Mouse (Mus musculus) kidney, embryonic 16.5 days (tissue): ENCODE data around the gene Trpc4ap. TPM values are rescaled to one million over a fixed set of nuclear protein-coding genes. Genes with fewer than 3 reads are reported as not detected.

Experiments used
- ATAC-seq: fragments of 200-750 bp; cut with Nextera tagmentation; 2 replicates; pipeline ENCODE4 v1.8.0; 2017; ENCODE audit warnings: moderate TSS enrichment; ENCODE audit not compliant: low FRiP score, low TSS enrichment
- H3K27ac ChIP-seq: fragments of 300-500 bp; sonication (generic); 2 replicates; pipeline ENCODE4 v1.5.1; 2014; ENCODE audit warnings: low read length
- H3K27me3 ChIP-seq: fragments of 300-500 bp; sonication (generic); 2 replicates; pipeline ENCODE4 v1.6.1; 2014; ENCODE audit warnings: low read length, control low read depth, mixed read lengths; ENCODE audit not compliant: insufficient read depth
- H3K36me3 ChIP-seq: fragments of 300-500 bp; sonication (generic); 2 replicates; pipeline ENCODE4 v1.6.1; 2014; ENCODE audit warnings: low read length, control low read depth, mixed read lengths; ENCODE audit not compliant: insufficient read depth
- H3K4me1 ChIP-seq: fragments of 300-500 bp; sonication (generic); 2 replicates; pipeline ENCODE4 v1.6.1; 2014; ENCODE audit warnings: low read length, control low read depth, mixed read lengths; ENCODE audit not compliant: insufficient read depth
- H3K4me2 ChIP-seq: fragments of 300-500 bp; sonication (generic); replicated peaks from 2 replicates; pipeline ENCODE4 v1.6.1; 2014; ENCODE audit warnings: low read depth, low read length
- H3K4me3 ChIP-seq: fragments of 300-500 bp; sonication (generic); 2 replicates; pipeline ENCODE4 v1.5.1; 2014; ENCODE audit warnings: mild to moderate bottlenecking, low read length
- H3K9ac ChIP-seq: fragments of 300-500 bp; sonication (generic); replicated peaks from 2 replicates; pipeline ENCODE4 v1.6.1; 2014; ENCODE audit warnings: low read length
- H3K9me3 ChIP-seq: fragments of 300-500 bp; sonication (generic); 2 replicates; pipeline ENCODE4 v1.6.1; 2016; ENCODE audit warnings: low read length, control low read depth
- WGBS: fragments of 180-500 bp; shearing (Covaris S2); extraction: QIAGEN DNeasy Blood & Tissue Kit; methylation state at CpG from one replicate; pipeline ENCODE4 v1.1.7; 2014; 5-methylcytosine and 5-hydroxymethylcytosine counted together
- polyA plus RNA-seq: library from polyadenylated mRNA; unstranded; fragments of >200 nt; fragmentation: Nextera tagmentation; extraction: Ambion mirVana; gene quantifications from 2 replicates; pipeline ENCODE4 v1.2.1, GENCODE M21; 2015

Trpc4ap gene
- polyA plus RNA-seq, 1 experiment from 2014 or later, result 135 TPM

DNA sequence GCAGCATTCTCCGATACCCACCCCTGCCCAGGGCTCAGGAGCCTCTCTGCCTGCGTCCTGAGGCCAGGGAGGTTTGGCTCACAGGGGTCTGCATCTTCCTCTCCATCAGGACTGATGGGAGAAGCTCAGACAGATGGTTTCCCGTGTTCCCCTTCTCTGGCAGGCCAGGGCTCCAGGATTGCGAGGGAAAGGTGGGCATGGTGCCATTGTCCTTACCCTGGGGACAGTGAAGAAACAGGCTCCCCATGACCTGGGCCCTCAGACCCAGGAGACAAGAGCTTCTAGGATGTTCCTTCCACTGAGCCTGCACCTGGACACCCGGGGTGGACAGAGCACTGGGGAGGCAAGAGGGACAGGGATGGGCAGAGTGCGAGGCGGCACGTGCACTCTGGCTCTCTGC lies 57.6 kb downstream of the Trpc4ap start:
- 93% methylated on average over 8 of the region's 8 CpGs for WGBS
- no peak for ATAC-seq
- H3K4me2 ChIP-seq, result no peak overlapping the region
- no peaks in the 10 kb centered on the region for H3K9me3 ChIP-seq
- H3K4me1 ChIP-seq, result peaks cover 14% of the 10 kb centered on the region
- peaks cover 26% of the 10 kb centered on the region for H3K27me3 ChIP-seq
- H3K4me3 ChIP-seq, result no peak overlapping the region
- H3K27ac ChIP-seq, result no peak overlapping the region
- H3K9ac ChIP-seq, result no peak overlapping the region
- H3K36me3 ChIP-seq, result peaks cover 58% of the 10 kb centered on the region

- Histone ChIP-seq H3K4me1 (peaks cover 20% of the 10 kb centered on the region), H3K36me3 (peaks cover 50% of the 10 kb centered on the region), H3K4me3 (no peak overlapping the region), H3K27ac (no peak overlapping the region), H3K27me3 (peaks cover 32% of the 10 kb centered on the region), H3K9me3 (no peaks in the 10 kb centered on the region), H3K4me2 (no peak overlapping the region), H3K9ac (no peak overlapping the region)
- WGBS, result 91% methylated on average over 9 of the region's 9 CpGs
- ATAC-seq, result no peak
Measured at GRCm38 (mm10) chr2:155633731-155634130, 58.5 kb downstream of the Trpc4ap start.

DNA sequence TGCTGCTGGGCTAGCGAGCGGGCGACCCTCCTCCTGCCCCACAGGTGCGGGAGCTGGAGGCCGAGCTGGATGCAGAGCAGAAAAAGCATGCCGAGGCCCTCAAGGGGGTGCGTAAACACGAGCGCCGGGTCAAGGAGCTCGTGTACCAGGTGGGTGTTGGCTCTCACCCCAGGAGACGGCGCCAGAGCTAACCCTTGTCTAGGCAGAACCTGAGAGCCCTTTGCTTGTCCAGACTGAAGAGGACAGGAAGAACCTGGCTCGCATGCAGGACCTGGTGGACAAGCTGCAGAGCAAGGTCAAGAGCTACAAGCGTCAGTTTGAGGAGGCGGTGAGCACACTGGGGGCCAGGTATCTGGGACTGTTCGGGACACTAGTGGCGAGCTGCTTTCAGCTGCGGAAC lies 59.1 kb downstream of the Trpc4ap start:
- Histone ChIP-seq H3K4me1 (peaks cover 20% of the 10 kb centered on the region), H3K36me3 (peaks cover 46% of the 10 kb centered on the region), H3K9ac (no peak overlapping the region), H3K9me3 (no peaks in the 10 kb centered on the region), H3K4me2 (no peak overlapping the region), H3K27me3 (peaks cover 38% of the 10 kb centered on the region), H3K4me3 (no peak overlapping the region), H3K27ac (no peak overlapping the region)
- 66% methylated on average over 19 of the region's 19 CpGs for WGBS
- no peak for ATAC-seq

GRCm38 (mm10) chr2:155632138-155632936 lies 59.8 kb downstream of the Trpc4ap start:
- H3K27me3 ChIP-seq, result peaks cover 39% of the 10 kb centered on the region
- no peak for ATAC-seq
- peaks cover 20% of the 10 kb centered on the region for H3K4me1 ChIP-seq
- no peak overlapping the region for H3K27ac ChIP-seq
- H3K4me2 ChIP-seq, result no peak overlapping the region
- H3K9ac ChIP-seq, result no peak overlapping the region
- 65% methylated on average over 30 of the region's 30 CpGs for WGBS
- H3K9me3 ChIP-seq, result no peaks in the 10 kb centered on the region
- H3K4me3 ChIP-seq, result no peak overlapping the region
- peaks cover 39% of the 10 kb centered on the region for H3K36me3 ChIP-seq

DNA sequence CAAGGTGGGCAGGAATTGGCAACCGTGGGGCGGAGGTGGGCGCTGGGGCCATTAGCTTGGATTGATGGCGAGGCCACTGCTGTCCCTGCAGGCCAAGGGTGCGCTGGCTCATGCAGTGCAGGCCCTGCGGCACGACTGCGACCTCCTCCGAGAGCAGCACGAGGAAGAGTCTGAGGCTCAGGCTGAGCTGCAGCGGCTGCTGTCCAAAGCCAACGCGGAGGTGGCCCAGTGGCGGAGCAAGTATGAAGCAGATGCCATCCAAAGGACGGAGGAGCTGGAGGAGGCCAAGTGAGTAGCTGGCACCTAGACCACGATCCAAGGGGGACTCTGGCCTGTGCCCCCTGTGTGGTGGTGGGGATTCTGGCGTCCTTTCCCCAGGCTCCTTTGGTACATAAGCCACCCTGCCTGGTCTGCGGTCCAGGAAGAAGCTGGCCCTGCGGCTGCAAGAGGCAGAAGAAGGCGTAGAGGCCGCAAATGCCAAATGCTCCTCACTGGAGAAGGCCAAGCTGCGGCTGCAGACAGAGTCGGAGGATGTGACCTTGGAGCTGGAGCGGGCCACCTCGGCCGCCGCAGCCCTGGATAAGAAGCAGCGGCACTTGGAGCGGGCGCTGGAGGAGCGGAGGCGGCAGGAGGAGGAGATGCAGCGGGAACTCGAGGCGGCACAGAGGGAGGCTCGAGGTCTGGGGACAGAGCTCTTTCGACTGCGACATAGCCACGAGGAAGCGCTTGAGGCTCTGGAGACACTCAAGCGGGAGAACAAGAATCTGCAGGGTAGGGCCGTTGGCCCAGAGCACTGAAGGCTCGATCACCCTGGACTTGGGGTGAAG lies 61.4 kb downstream of the Trpc4ap start:
- peaks cover 20% of the 10 kb centered on the region for H3K4me1 ChIP-seq
- no peak overlapping the region for H3K4me2 ChIP-seq
- no peaks in the 10 kb centered on the region for H3K9me3 ChIP-seq
- WGBS, result 30% methylated on average over 43 of the region's 43 CpGs
- no peak overlapping the region for H3K4me3 ChIP-seq
- H3K27ac ChIP-seq, result no peak overlapping the region
- H3K36me3 ChIP-seq, result peaks cover 29% of the 10 kb centered on the region
- no peak for ATAC-seq
- H3K9ac ChIP-seq, result no peak overlapping the region
- H3K27me3 ChIP-seq, result peaks cover 39% of the 10 kb centered on the region

- Histone ChIP-seq H3K4me2 (no peak overlapping the region), H3K9me3 (no peaks in the 10 kb centered on the region), H3K4me1 (peaks cover 20% of the 10 kb centered on the region), H3K36me3 (peaks cover 24% of the 10 kb centered on the region), H3K4me3 (no peak overlapping the region), H3K9ac (no peak overlapping the region), H3K27ac (no peak overlapping the region), H3K27me3 (peaks cover 39% of the 10 kb centered on the region)
- WGBS, result 41% methylated on average over 20 of the region's 20 CpGs
- ATAC-seq, result no peak
Measured at GRCm38 (mm10) chr2:155630153-155630552, 62.0 kb downstream of the Trpc4ap start.

DNA sequence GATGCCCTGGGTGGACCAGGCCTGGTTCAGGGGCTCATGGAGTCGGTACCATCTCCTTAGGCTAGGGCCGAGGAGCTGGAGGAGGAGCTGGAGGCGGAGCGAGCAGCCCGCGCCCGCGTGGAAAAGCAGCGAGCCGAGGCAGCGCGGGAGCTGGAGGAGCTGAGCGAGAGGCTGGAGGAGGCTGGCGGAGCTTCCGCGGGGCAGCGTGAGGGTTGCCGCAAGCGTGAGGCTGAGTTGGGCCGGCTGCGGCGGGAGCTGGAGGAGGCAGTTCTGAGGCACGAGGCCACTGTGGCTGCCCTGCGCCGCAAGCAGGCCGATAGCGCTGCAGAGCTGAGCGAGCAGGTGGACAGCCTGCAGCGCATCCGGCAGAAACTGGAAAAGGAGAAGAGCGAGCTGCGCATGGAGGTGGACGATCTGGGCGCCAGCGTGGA lies 62.9 kb downstream of the Trpc4ap start:
- Histone ChIP-seq H3K9ac (peak overlapping the region; percentile 55), H3K9me3 (no peaks in the 10 kb centered on the region), H3K27ac (no peak overlapping the region), H3K4me3 (peak overlapping the region; percentile 45), H3K27me3 (peaks cover 39% of the 10 kb centered on the region), H3K4me1 (peaks cover 20% of the 10 kb centered on the region), H3K36me3 (peaks cover 15% of the 10 kb centered on the region), H3K4me2 (peak overlapping the region; percentile 70)
- peak; percentile 60 for ATAC-seq
- WGBS, result under 1% methylated on average over 35 of the region's 35 CpGs

DNA sequence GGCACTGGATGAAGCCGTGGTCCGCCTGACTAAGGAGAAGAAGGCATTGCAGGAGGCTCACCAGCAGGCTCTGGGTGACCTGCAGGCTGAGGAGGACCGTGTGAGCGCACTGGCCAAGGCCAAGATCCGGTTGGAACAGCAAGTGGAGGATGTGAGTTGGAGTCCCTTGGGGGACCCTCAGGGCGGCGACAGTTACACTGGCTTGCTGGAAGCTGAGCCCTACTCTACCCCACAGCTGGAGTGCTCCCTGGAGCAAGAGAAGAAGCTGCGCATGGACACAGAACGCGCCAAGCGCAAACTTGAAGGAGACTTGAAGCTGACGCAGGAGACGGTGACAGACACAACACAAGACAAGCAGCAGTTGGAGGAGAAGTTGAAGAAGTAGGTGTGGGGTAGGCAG lies 63.7 kb downstream of the Trpc4ap start:
- Histone ChIP-seq H3K9me3 (no peaks in the 10 kb centered on the region), H3K36me3 (peaks cover 7% of the 10 kb centered on the region), H3K4me1 (peaks cover 20% of the 10 kb centered on the region), H3K27ac (no peak overlapping the region), H3K9ac (no peak overlapping the region), H3K27me3 (peaks cover 39% of the 10 kb centered on the region), H3K4me3 (no peak overlapping the region), H3K4me2 (no peak overlapping the region)
- 82% methylated on average over 13 of the region's 13 CpGs for WGBS
- ATAC-seq, result no peak

GRCm38 (mm10) chr2:155628112-155628511 lies 64.1 kb downstream of the Trpc4ap start:
- Histone ChIP-seq H3K4me3 (no peak overlapping the region), H3K27ac (no peak overlapping the region), H3K4me2 (no peak overlapping the region), H3K9ac (no peak overlapping the region), H3K27me3 (peaks cover 39% of the 10 kb centered on the region), H3K4me1 (peaks cover 20% of the 10 kb centered on the region), H3K9me3 (no peaks in the 10 kb centered on the region), H3K36me3 (peaks cover 3% of the 10 kb centered on the region)
- 91% methylated on average over 9 of the region's 9 CpGs for WGBS
- no peak for ATAC-seq
